Mouse (Mus musculus) E14TG2a.4 (cell line): Measurements from ENCODE around the gene Ctnnd2.

Experiments
- CTCF ChIP-seq: conservative IDR thresholded peaks from 2 replicates; pipeline ENCODE4 v1.5.1; 2014; ENCODE audit warnings: low read length
- NANOG ChIP-seq: IDR thresholded peaks from 2 replicates; pipeline ENCODE4 v1.6.1; 2014; ENCODE audit warnings: borderline replicate concordance, low read length, mixed read lengths

DNA sequence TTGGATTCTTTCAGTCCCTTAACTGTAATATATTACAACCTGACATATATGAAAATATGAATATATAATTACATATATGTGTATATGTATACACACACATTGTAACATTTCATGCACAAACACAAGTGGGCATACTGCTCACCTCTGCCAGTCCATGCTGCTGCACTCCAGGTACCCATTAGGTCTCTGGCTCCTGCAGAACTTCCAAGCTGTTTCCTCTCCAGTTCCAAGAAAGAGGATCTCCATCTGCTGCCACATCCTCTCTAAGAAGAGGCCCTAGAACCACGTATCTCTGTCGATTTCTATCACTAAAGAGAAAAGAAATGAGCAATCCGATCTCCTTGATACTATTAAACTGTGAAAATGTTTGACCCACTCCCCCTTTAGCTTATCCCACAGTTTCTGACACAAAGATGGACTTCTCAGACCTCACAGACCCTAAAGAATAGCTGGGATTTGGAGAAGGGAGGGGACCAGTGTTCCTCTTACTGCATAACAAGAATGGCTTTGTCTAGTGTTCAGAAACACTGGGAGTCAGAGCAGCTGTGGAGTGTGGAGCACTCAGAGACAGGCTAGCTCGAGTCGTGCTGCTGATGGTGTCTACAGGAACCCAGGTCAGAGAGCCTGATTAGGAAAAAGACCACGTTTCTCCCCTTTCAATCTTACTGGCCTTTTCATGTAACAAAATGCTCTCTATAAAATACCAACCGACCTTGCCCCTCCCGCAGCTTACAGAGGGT is 790.2 kb downstream of the Ctnnd2 start:
- TF ChIP-seq CTCF = no peak
- TF ChIP-seq NANOG = no peak
